In the genomic region with DNA sequence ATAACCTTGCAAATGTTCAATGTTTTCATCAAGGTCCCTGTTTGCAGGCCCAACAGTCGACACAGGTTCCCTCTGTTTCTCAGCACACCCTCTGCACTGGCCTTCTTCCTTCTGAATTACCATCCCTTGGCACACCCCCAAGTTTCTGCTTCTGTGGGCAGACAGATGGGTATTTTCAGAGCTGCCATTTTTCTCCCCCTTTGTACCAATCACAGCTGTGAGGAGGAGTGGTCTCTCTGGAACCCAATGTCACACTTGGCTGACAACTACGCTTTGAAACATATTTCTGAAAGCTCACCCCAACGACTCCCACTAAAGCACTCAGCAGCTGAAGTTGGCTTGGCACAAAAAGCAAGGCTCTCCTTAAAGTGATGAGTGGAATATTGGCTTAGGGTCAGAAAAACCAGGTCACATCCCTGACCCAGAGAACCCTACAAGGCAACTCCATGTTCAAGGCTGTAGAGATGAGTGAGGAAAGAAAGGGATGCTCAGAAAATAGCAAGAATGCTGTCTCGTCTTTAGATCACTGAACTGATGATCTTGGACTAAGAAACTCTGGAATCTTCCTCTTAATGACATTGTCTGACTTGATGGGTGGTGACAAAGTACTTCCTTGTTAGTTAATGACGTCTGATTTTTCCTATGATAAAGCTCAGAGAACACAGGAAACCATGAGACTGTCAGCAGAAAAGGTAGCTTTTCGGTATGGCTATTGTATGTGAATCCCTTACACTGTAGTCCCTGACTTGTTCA, we compare ENCODE assay signal across 8 mouse cellular contexts. TPM values are rescaled to one million over a fixed set of nuclear protein-coding genes. Genes with fewer than 3 reads are reported as not detected.
DNase-seq lines count a peak whose midpoint lies in the region; TF ChIP-seq lines count a peak whose summit lies in the region.

No protein-coding gene starts in this region.

- TF ChIP-seq CTCF in cortical plate, adult 2 months (IDR thresholded peaks at IDR 0.05; ENCODE audit: extremely low read depth, insufficient read depth, low read length), result no peak

- H3K27ac ChIP-seq in cortical plate, adult 2 months (ENCODE audit: insufficient read depth, low read length), result peak overlapping the region; percentile 92

- no peak for TF ChIP-seq POLR2A in cortical plate, adult 2 months (IDR thresholded peaks at IDR 0.05; ENCODE audit: extremely low read depth, insufficient read depth, low read length)

- no peak overlapping the region for H3K4me3 ChIP-seq in cortical plate, adult 2 months (ENCODE audit: insufficient read depth, low read length)

- H3K4me1 ChIP-seq in cortical plate, adult 2 months (ENCODE audit: control insufficient read depth, insufficient read depth, low read length), result peaks cover 6% of the 10 kb centered on the region; the same call in 1 of the 2 replicates

- peak; percentile 5 to 10 for DNase-seq in kidney, postnatal 4 days
- DNase-seq in kidney, adult 11 months, result no peak
- DNase-seq in layer of hippocampus, postnatal 10 days (ENCODE audit: low spot score in 2 of 2), result peak; percentile 53 to 66
- DNase-seq in right cerebral cortex, postnatal 14 days, result peak; percentile 71
- DNase-seq in natural killer cell, adult 2 months (ENCODE audit: low spot score in 2 of 2), result no peak
- DNase-seq in kidney, adult 8-10 months, result no peak
- DNase-seq in cerebellum, adult 9-10 months, result no peak

RNA-seq across cellular contexts. Expression of a gene that starts 31.7 kb away (rescaled TPM):
- polyA plus RNA-seq in cortical plate, adult 2 months (2012; rRNA removed), result 12.3 and 12.9 TPM in 2 replicates
- total RNA-seq in layer of hippocampus, postnatal 10 days (2021), result 10 to 100 TPM; 31.2 TPM

Comparison
In these comparisons a context has a peak if more than half of its experiments do, and no peak if none do; other contexts are left out.
1. DNase-seq: peak in kidney, postnatal 4 days (2 of 2), layer of hippocampus, postnatal 10 days (2 of 2) and right cerebral cortex, postnatal 14 days (single experiment); none in kidney, adult 11 months (single experiment), natural killer cell, adult 2 months (0 of 2), kidney, adult 8-10 months (0 of 2) and cerebellum, adult 9-10 months (single experiment).